Mouse (Mus musculus): ENCODE measurements around the gene Nacc2. TPM values are rescaled to one million over a fixed set of nuclear protein-coding genes. Genes with fewer than 3 reads are reported as not detected.

The Nacc2 gene
- polyA plus RNA-seq, 1 experiment from 2014 or later: 5.5 TPM

DNA sequence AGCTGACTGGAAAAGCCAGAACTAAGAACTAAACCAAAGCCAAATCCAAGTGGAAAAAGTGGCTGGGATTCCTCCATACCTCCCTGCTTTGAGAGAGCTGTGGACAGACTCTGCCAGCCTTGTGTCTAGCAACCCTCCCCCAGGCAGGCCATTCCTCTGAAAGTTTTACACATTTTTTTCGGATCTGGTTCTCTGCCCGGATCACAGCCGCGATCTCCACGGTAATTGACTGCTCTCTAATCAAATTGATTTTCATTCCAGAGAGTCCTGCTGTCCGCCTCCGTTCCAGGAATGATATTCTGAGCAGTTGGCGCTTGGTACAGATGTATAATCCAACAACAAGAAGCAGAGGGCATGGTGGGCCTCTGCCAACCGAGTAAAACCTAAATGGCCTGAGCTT, 78.8 kb downstream of the Nacc2 start:
- Histone ChIP-seq H3K4me2 (no peak overlapping the region), H3K9me3 (no peaks in the 10 kb centered on the region), H3K27ac (no peak overlapping the region), H3K9ac (no peak overlapping the region), H3K4me3 (no peak overlapping the region), H3K36me3 (no peaks in the 10 kb centered on the region), H3K27me3 (0 out of 2 replicates have a peak, but pooled peaks cover 3% of the 10 kb centered on the region), H3K4me1 (peaks cover 7% of the 10 kb centered on the region; the same call in 1 of the 2 replicates)
- no peak for ATAC-seq (ENCODE audit: insufficient number of reproducible peaks, low FRiP score, low TSS enrichment, low read depth)
- 79% methylated on average over 9 of the region's 9 CpGs for WGBS

DNA sequence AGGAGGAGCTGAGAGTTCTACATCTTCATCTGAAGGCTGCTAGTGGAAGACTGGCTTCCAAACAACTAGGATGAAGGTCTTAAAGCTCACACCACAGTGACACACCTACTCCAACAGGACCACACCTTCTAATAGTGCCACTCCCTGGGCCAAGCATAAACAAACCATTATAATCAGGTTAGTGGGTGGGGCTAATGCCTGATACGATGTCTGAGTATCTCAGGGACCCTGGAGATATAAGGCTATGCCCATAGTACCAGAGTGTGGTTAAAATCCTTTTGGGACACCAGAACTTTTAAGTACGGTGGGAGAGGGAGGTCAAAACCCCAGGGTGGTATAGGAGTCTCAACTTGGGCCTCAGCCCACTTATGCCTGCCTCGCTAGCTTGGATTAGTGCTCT, 80.4 kb downstream of the Nacc2 start:
- Histone ChIP-seq H3K9me3 (no peaks in the 10 kb centered on the region), H3K27me3 (0 out of 2 replicates have a peak, but pooled peaks cover 3% of the 10 kb centered on the region), H3K27ac (no peak overlapping the region), H3K4me2 (no peak overlapping the region), H3K36me3 (no peaks in the 10 kb centered on the region), H3K4me1 (peaks cover 7% of the 10 kb centered on the region; the same call in 1 of the 2 replicates), H3K9ac (no peak overlapping the region), H3K4me3 (no peak overlapping the region)
- WGBS: 81% methylated on average over 3 of the region's 3 CpGs
- ATAC-seq (ENCODE audit: insufficient number of reproducible peaks, low FRiP score, low TSS enrichment, low read depth): no peak

- H3K9me3 ChIP-seq: no peaks in the 10 kb centered on the region
- no peak overlapping the region for H3K27ac ChIP-seq
- no peak overlapping the region for H3K4me3 ChIP-seq
- no peaks in the 10 kb centered on the region for H3K27me3 ChIP-seq
- no peak for ATAC-seq (ENCODE audit: insufficient number of reproducible peaks, low FRiP score, low TSS enrichment, low read depth)
- no peaks in the 10 kb centered on the region for H3K36me3 ChIP-seq
- no peak overlapping the region for H3K9ac ChIP-seq
- no peak overlapping the region for H3K4me2 ChIP-seq
- 49% methylated on average over 14 of the region's 14 CpGs for WGBS
- H3K4me1 ChIP-seq: peaks cover 7% of the 10 kb centered on the region; the same call in 1 of the 2 replicates
These were observed 81.7 kb downstream of the Nacc2 start for GRCm38 (mm10) chr2:26041163-26041810.

- H3K36me3 ChIP-seq: no peaks in the 10 kb centered on the region
- H3K27ac ChIP-seq: no peak overlapping the region
- H3K4me2 ChIP-seq: no peak overlapping the region
- 58% methylated on average over 14 of the region's 14 CpGs for whole genome bisulfite sequencing
- peaks cover 11% of the 10 kb centered on the region; the same call in 1 of the 2 replicates for H3K4me1 ChIP-seq
- no peaks in the 10 kb centered on the region for H3K9me3 ChIP-seq
- no peak overlapping the region for H3K4me3 ChIP-seq
- no peak for ATAC-seq (ENCODE audit: insufficient number of reproducible peaks, low FRiP score, low TSS enrichment, low read depth)
- no peaks in the 10 kb centered on the region for H3K27me3 ChIP-seq
- H3K9ac ChIP-seq: no peak overlapping the region
These were observed 83.1 kb downstream of the Nacc2 start for GRCm38 (mm10) chr2:26039951-26040350.

GRCm38 (mm10) chr2:26037386-26037785, 85.6 kb downstream of the Nacc2 start:
- Histone ChIP-seq H3K36me3 (no peaks in the 10 kb centered on the region), H3K9ac (no peak overlapping the region), H3K4me3 (no peak overlapping the region), H3K27me3 (no peaks in the 10 kb centered on the region), H3K9me3 (no peaks in the 10 kb centered on the region), H3K4me2 (no peak overlapping the region), H3K4me1 (peaks cover 13% of the 10 kb centered on the region; the same call in 1 of the 2 replicates), H3K27ac (no peak overlapping the region)
- 59% methylated on average over 6 of the region's 6 CpGs for WGBS
- ATAC-seq (ENCODE audit: insufficient number of reproducible peaks, low FRiP score, low TSS enrichment, low read depth): no peak

DNA sequence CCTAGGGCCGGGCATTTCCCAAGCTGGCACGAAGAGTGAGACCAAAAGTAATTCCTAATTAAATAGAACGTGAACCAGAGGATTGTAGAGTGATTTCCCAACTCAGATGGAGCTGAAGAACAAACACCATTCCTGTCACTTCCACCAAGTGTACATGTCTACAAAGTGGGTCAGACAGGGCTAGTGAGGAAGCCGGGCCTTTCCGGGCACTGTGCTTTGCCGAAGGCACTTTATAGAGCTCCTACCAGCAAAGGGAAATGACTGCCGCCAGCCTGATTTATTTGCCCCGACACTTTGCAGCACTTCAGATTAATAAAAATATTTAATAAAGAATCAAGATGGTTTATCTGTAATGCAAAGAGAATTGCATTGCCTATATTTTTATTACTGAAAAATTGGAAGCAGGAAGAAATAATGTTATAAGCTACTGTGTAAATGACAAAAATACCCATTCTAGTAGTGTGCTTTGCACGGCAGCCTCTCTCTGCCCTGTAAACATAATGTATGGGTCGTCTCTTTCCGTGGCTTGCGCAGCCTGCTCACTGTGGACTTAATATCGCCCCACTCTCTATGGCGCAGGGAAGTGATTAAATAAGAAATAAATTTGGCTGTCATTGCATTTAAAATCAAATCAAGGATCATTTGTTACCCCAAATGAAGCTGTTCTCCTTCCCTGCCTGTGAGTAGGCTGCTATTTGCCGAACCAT, 88.5 kb downstream of the Nacc2 start:
- Histone ChIP-seq H3K27ac (no peak overlapping the region), H3K4me1 (peaks cover 6% of the 10 kb centered on the region; the same call in 1 of the 2 replicates), H3K9ac (no peak overlapping the region), H3K4me3 (no peak overlapping the region), H3K27me3 (no peaks in the 10 kb centered on the region), H3K36me3 (no peaks in the 10 kb centered on the region), H3K4me2 (no peak overlapping the region), H3K9me3 (no peaks in the 10 kb centered on the region)
- 41% methylated on average over 15 of the region's 15 CpGs for WGBS
- no peak for ATAC-seq (ENCODE audit: insufficient number of reproducible peaks, low FRiP score, low TSS enrichment, low read depth)

GRCm38 (mm10) chr2:26030288-26030687, 92.7 kb downstream of the Nacc2 start:
- ATAC-seq (ENCODE audit: insufficient number of reproducible peaks, low FRiP score, low TSS enrichment, low read depth): no peak
- H3K27ac ChIP-seq: no peak overlapping the region

DNA sequence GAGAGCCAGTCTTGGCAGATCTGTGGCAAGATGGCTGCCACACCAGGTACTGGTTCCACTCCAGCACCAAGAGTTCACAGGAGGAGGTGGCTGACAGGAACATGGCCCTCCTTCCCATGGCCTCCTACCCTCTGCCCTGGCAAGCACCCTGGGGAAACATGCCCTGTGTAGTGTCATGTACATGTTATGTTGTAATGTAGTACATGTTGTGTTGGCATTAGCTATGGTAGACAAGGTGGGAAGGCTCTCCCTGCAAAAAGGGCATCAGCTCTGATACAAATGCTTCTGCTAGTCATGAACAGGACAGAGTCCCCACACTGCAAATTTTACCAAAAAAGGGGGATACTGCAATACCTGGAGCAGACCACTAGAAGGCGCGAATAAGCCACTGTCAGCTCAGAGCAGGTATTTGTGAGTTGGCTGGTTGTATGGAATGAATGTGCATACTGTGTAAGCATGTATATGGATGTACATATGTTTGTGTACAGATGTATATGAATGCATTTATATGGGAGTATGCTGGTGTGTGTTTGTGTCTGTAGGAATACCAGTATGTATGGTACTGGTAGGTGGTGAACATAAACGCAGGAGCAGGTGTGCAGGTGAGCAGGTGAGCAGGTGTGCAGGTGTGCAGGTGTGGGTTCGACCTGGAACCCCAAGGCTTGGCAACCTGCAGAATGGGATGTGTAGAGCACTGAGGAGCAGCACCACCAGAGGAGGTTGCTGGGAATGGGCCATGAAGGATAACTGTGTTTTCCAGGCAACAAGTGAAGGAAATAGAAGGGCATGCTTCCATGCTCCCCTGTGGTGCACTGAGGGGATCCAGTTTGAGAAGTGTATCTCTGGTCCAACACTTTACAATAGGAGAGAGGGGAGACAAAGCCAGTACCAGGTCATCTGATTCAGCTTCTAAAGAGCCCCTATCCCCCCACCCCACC, 98.6 kb downstream of the Nacc2 start:
- H3K9ac ChIP-seq: no peak overlapping the region
- H3K4me3 ChIP-seq: no peak overlapping the region
- no peaks in the 10 kb centered on the region for H3K9me3 ChIP-seq
- H3K4me1 ChIP-seq: peaks cover 16% of the 10 kb centered on the region
- 0 out of 2 replicates have a peak, but pooled peaks cover 3% of the 10 kb centered on the region for H3K27me3 ChIP-seq
- no peaks in the 10 kb centered on the region for H3K36me3 ChIP-seq
- no peak overlapping the region for H3K27ac ChIP-seq
- 30% methylated on average over 4 of the region's 4 CpGs for WGBS
- ATAC-seq (ENCODE audit: insufficient number of reproducible peaks, low FRiP score, low TSS enrichment, low read depth): no peak
- H3K4me2 ChIP-seq: no peak overlapping the region

More at GRCm38 (mm10) chr2:26030288-26030687, 92.7 kb downstream of the Nacc2 start:
- H3K27me3 ChIP-seq: 0 out of 2 replicates have a peak, but pooled peaks cover 3% of the 10 kb centered on the region
- H3K4me2 ChIP-seq: no peak overlapping the region
- H3K4me3 ChIP-seq: no peak overlapping the region
- H3K9me3 ChIP-seq: no peaks in the 10 kb centered on the region
- no peak overlapping the region for H3K9ac ChIP-seq
- 42% methylated on average over 3 of the region's 3 CpGs for WGBS
- peaks cover 6% of the 10 kb centered on the region; the same call in 1 of the 2 replicates for H3K4me1 ChIP-seq
- H3K36me3 ChIP-seq: no peaks in the 10 kb centered on the region

DNA sequence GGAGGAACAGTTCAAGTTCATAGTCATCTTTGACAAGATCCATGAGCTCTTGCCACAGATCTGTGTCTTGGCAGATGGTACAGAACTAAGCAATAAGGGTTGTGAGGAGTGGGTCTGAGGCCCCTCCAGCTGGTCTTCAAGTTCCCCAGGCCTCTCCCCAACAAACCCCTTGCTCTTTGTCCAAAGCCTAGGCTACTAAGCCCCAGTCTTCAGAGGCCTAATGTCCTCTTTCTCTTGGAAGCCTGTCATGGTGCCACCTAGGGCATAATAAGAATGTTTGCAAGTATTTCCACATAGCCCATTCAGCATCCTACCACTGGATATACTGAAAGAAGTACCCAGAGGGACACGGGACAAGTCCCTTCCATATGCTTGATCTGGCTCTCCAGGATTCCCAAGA, 100.4 kb downstream of the Nacc2 start:
- Histone ChIP-seq H3K4me2 (no peak overlapping the region), H3K27me3 (no peaks in the 10 kb centered on the region), H3K27ac (no peak overlapping the region), H3K9ac (no peak overlapping the region), H3K4me1 (peaks cover 22% of the 10 kb centered on the region), H3K9me3 (no peaks in the 10 kb centered on the region), H3K4me3 (no peak overlapping the region), H3K36me3 (no peaks in the 10 kb centered on the region)
- no peak for ATAC-seq (ENCODE audit: insufficient number of reproducible peaks, low FRiP score, low TSS enrichment, low read depth)
- 94% methylated on average over 1 of the region's 1 CpGs for WGBS

- H3K4me3 ChIP-seq: peak overlapping the region; percentile 91; the same call in 1 of the 2 replicates
- WGBS: 83% methylated on average over 8 of the region's 8 CpGs
These were observed 100.8 kb downstream of the Nacc2 start for GRCm38 (mm10) chr2:26022258-26022565.

GRCm38 (mm10) chr2:26021561-26022257, 101.3 kb downstream of the Nacc2 start, which contains the start of gene Ubac1:
TSS of gene Ubac1 (minus strand) at chr2:26021747.
- H3K9me3 ChIP-seq: no peaks in the 10 kb centered on the region
- H3K4me3 ChIP-seq: peak within 1 kb of the TSS; percentile 91
- H3K27me3 ChIP-seq: no peaks in the 10 kb centered on the region
- ATAC-seq (ENCODE audit: insufficient number of reproducible peaks, low FRiP score, low TSS enrichment, low read depth): peak; percentile 90
- peaks cover 22% of the 10 kb centered on the region for H3K4me1 ChIP-seq
- WGBS: 6% methylated on average over 50 of the region's 50 CpGs
- peak within 1 kb of the TSS; percentile 85 for H3K4me2 ChIP-seq
- peak within 1 kb of the TSS; percentile 76 for H3K9ac ChIP-seq
- peak within 1 kb of the TSS; percentile 86 for H3K27ac ChIP-seq
- no peaks in the 10 kb centered on the region for H3K36me3 ChIP-seq

More at GRCm38 (mm10) chr2:26022258-26022565, 100.8 kb downstream of the Nacc2 start:
- H3K36me3 ChIP-seq: no peaks in the 10 kb centered on the region
- no peak for ATAC-seq (ENCODE audit: insufficient number of reproducible peaks, low FRiP score, low TSS enrichment, low read depth)
- peak overlapping the region; percentile 85 for H3K4me2 ChIP-seq
- H3K9me3 ChIP-seq: no peaks in the 10 kb centered on the region
- no peaks in the 10 kb centered on the region for H3K27me3 ChIP-seq
- H3K4me1 ChIP-seq: peaks cover 22% of the 10 kb centered on the region
- H3K27ac ChIP-seq: no peak overlapping the region
- H3K9ac ChIP-seq: no peak overlapping the region

Measured in limb, embryonic 15.5 days (tissue).